Mouse (Mus musculus) G1E (cell line): Measurements from ENCODE around the gene Trpm5.

Source experiments
- CTCF ChIP-seq: IDR thresholded peaks from 2 replicates; pipeline ENCODE4 v1.5.1; 2012; ENCODE audit warnings: low read depth, low read length, inconsistent platforms, mixed read lengths
- GATA1 ChIP-seq: IDR thresholded peaks from 2 replicates; pipeline ENCODE4 v1.6.1; 2012; ENCODE audit warnings: borderline replicate concordance, low read length, inconsistent platforms, mixed read lengths
- GATA2 ChIP-seq: IDR thresholded peaks from 2 replicates; pipeline ENCODE4 v1.6.1; 2012; ENCODE audit warnings: low read depth, low read length, inconsistent platforms, borderline replicate concordance
- POLR2AphosphoS5 ChIP-seq: IDR thresholded peaks from 2 replicates; pipeline ENCODE4 v1.6.1; 2012; ENCODE audit warnings: low read depth, low read length, inconsistent platforms; ENCODE audit not compliant: insufficient replicate concordance
- TAL1 ChIP-seq: conservative IDR thresholded peaks from 2 replicates; pipeline ENCODE4 v1.6.1; 2012; ENCODE audit warnings: low read depth, low read length, inconsistent platforms, mixed read lengths

DNA sequence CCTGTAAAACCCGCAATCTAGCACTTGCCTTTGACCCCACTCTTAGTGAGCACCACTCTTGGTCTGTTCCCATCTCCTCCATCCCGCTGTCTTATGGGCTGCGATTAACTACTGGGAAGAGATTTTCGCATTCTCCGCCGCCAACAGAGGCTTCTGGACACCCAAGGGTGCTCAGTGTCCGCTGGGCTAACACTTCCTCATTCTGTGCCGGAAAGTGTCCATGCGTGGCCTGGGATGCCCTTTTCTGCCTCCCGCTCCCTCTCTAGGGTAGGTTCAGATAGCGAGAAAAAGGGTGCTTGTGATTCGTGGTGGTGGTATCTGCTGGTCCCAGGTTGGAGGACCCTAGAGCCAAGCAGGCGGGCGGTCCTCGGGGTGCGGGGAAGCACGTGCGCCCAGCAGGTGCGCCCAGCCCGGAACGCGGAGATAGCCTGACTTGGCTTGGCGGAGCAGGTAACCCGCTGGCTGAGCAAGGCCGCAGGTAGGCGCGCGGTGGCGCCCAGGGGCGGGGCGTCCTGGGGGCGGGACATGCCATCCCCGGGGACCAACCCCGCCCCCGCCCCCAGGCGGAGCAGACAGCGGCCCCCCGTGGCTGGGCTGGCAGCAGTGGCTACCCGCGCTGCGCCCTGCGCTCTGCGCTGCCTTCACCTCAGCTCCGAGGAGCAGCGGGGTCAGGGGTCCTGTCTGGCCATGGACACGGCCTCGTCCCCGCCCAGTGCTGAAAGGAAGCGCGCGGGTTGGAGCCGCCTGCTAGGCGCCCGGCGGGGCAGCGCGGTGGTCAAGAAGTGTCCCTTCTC is 12.4 kb upstream of the Trpm5 start:
- TF ChIP-seq CTCF: no peak
- TF ChIP-seq POLR2AphosphoS5: no peak
- no peak for TF ChIP-seq GATA1
- no peak for TF ChIP-seq TAL1
- TF ChIP-seq GATA2: no peak
